Mouse (Mus musculus): ENCODE results near the gene Gstm3.

The Gstm3 gene

DNA sequence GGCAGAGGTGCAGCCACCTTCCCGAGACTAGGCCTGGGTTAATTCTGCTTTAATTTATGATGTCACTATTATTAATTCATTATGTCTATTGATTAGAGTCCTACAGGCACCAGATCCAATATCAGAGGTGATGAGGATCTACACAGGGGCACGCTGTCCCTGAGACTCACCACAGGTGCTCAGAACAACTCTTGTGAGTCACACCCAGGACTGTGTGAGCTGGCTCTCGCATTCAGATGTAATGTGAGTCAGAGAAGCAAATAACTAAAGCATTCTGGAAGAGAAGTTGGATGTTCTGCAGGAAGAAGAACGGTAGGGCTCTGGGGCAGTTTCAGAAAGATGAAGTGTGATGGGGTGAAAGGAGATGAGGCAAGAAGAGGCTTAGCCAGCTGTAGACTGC lies 39.8 kb downstream of the Gstm3 start:
- DNase-seq (ENCODE audit: low spot score in 2 of 2): no peak

DNA sequence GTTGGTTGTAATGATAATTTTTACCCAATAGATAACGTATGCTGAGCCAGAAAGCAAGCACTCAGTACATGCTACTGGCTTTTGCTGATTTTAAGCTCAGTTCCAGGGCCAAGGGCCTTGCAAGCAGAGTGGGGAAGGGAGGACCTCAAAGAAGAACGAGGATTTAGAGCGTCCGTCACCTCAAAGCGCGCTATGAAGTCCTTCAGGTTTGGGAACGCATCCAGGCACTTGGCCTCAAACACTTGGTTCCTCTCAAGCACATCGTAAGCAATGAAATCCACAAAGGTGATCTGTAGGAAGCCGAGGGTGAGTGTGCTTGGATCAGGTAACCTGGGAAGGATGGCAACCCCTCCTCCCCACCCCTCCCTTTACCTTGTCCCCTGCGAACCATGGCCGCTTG lies 40.4 kb downstream of the Gstm3 start:
- no peak for DNase-seq (ENCODE audit: low spot score in 2 of 2)

DNA sequence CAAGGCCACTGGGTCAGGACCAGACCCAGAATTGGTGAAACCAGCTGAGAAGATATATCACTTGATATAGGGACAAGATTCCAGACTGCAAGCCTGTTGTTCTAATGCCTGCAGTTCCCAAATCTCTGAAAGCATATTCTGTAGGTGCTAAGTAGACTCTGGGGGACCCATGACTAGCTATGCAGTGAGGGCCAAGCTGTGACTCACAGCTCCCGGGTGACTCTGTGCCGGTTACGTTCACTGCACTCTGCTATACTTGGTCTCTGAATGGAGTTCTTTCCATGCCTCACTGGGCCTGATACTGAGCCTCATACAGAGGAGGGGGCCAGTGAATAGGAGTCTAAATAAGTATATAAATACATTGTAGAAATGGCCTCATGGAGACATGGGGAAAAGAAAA lies 41.2 kb downstream of the Gstm3 start:
- no peak for DNase-seq (ENCODE audit: low spot score in 2 of 2)

- DNase-seq (ENCODE audit: low spot score in 2 of 2): no peak
Observed at GRCm38 (mm10) chr3:107925335-107925734, 43.7 kb downstream of the Gstm3 start.

DNA sequence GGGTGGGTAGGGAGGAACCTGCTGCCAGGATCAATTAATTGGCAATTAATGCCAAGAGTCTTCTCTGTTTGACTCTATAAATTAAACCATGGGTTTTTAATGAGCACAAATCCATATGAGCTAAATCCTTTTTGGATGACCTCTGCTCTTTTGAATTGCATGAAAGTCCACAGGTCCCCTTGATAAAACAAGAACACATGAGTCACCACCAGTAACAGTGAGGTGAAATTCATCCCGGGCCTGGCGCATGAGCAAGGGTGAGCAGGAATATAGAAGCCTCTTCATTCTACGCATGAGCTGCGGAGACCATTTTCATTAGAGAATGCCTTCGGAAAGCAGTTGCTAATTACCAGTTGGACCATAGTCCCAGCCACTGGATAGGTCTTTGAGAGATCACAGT lies 48.7 kb downstream of the Gstm3 start:
- DNase-seq (ENCODE audit: low spot score in 2 of 2): no peak

DNA sequence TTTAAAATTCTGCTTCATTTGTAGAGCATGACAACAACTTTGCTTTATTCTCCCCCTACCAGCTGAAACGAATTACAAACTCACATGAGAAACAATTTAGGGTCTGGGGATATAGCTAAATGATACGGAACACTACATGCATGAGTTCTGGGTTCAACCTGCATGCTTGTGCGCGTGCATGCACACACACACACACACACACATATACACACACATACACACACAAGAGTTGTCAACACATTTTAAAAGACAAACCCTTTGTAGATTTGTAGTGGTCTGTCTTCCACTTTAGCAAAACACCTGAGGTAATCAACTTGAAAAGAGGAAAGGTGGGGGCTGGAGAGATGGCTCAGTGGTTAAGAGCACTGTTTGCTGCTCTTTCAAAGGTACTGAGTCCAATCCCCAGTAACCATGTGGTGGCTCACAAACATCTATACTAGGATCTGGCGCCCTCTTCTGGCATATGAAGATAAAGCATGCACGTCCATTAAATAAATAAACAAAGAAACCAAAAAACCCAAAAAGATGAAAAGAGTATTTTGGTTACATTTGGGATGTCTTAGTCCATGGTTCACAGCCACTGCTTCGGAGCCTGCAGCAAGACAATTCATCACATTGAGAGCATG lies 51.2 kb downstream of the Gstm3 start:
- DNase-seq (ENCODE audit: low spot score in 2 of 2): peak in 1 of 2 experiments; percentile 83

DNA sequence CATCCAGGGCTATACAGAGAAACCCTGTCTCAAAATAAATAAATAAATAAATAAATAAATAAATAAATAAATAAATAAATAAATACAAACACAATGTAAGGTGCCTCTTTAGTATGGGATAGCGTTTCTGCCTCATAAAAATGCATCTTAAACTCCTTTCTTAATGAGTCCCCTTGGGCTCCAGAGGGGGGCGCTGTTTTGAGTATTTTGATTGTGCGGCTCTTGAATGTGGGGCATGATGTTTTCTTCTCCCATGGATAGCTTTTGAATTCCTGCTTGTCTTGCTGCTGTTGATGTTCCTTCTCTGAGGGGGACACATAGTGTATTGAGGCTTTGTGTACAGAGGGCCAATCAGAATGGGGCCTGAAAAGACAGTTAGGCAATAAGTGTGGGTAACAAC lies 52.0 kb downstream of the Gstm3 start:
- DNase-seq (ENCODE audit: low spot score in 2 of 2): no peak

GRCm38 (mm10) chr3:107916674-107917073 lies 52.4 kb downstream of the Gstm3 start:
- DNase-seq (ENCODE audit: low spot score in 2 of 2): no peak

All from left cerebral cortex, adult 9 months (tissue).